Mouse (Mus musculus) 3134 (cell line): ENCODE measurements around the gene Vmn1r117.
"Not testable (repeated sequence)": the region's sequence is repeated elsewhere in the genome, so short reads cannot be mapped to it uniquely, and the experiment has no call there.

Experiments used
- DNase-seq: peaks from one replicate; pipeline ENCODE4 v3.0.0-alpha.2; 2011; ENCODE audit warnings: low spot score; ENCODE audit not compliant: insufficient read length; ENCODE audit errors: extremely low read depth

Gene Vmn1r117

GRCm38 (mm10) chr7:20884021-20884420, at the start of gene Vmn1r117:
Vmn1r117 (minus strand) TSS chr7:20884121.
- not testable (repeated sequence) for DNase-seq

- not testable (repeated sequence) for DNase-seq
These were observed 28.3 kb upstream of the Vmn1r117 start, which contains the start of gene Vmn1r118 for GRCm38 (mm10) chr7:20912247-20912646. Vmn1r118 (minus strand) TSS chr7:20912347.

GRCm38 (mm10) chr7:20871956-20872355, 12.0 kb downstream of the Vmn1r117 start, which contains the start of gene Vmn1r116:
Vmn1r116 (plus strand) TSS chr7:20872256.
- not testable (repeated sequence) for DNase-seq

GRCm38 (mm10) chr7:20844885-20845284, 39.0 kb downstream of the Vmn1r117 start, which contains the start of gene Vmn1r115:
Vmn1r115 (minus strand) TSS chr7:20844985.
- not testable (repeated sequence) for DNase-seq
